Mouse (Mus musculus): ENCODE data around the gene Gusb. TPM values are rescaled to one million over a fixed set of nuclear protein-coding genes. Genes with fewer than 3 reads are reported as not detected.

The Gusb gene
- polyA plus RNA-seq, 1 experiment, result 35.0 TPM

DNA sequence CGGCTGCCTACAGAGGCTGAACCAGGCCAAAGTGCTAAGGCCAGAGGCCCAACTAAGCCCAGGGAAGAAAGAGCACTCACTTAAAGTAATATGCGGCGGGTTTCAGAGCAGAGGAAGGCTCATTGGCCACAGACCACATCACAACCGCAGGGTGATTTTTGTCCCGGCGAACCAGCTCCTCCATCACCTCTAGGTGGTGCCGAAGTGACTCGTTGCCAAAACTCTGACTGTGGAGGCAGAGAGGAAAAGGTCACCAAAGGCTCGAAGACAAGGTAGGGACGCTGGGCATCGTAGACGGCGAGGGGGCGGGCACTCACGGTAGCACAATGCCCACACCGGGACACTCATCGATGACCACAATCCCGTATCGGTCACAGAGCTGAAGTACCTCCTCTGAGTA is 5.1 kb downstream of the Gusb start:
- Histone ChIP-seq H3K79me2 (ENCODE audit: control insufficient read depth, insufficient read depth) (no peaks in the 10 kb centered on the region), H3K4me2 (ENCODE audit: low read depth) (no peak overlapping the region), H3K27me3 (ENCODE audit: control insufficient read depth, insufficient read depth, insufficient read length) (no peaks in the 10 kb centered on the region), H3K4me3 (no peak overlapping the region), H3K36me3 (ENCODE audit: control insufficient read depth, insufficient read depth) (no peaks in the 10 kb centered on the region), H3ac (ENCODE audit: control insufficient read depth, insufficient read length) (no peak overlapping the region)
- no peak for TF ChIP-seq MAX (IDR thresholded peaks at IDR 0.05; ENCODE audit: low read depth)
- no peak for TF ChIP-seq MYOD1 (IDR thresholded peaks at IDR 0.05; ENCODE audit: control insufficient read depth in 1 of 3, insufficient read length in 2 of 3, low read depth in 2 of 3)
- no peak for TF ChIP-seq E2F4 (IDR thresholded peaks at IDR 0.05; ENCODE audit: insufficient read depth)

DNA sequence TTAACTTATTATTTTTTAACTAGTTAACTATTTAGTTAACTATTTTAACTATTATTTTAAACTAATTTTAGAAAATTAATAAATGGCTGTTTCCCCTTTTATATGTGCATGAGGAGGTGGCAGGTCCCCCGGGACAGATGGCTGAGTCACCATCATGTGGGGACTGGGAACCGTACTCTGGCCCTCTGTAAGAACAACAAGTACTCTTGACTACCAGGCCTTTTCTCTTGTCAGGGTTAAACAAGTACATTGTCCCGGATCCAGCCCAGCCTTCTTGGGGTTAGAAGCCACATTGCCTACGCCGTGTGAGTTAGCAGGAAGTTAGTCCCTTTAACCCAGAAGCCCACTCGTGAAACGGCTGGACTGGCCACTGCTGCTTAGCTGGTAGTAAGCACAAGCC is 7.9 kb downstream of the Gusb start:
- H3K79me2 ChIP-seq (ENCODE audit: control insufficient read depth, insufficient read depth), result no peaks in the 10 kb centered on the region
- H3K4me3 ChIP-seq, result no peak overlapping the region
- H3K36me3 ChIP-seq (ENCODE audit: control insufficient read depth, insufficient read depth), result peaks cover 2% of the 10 kb centered on the region
- no peaks in the 10 kb centered on the region for H3K27me3 ChIP-seq (ENCODE audit: control insufficient read depth, insufficient read depth, insufficient read length)
- H3K4me2 ChIP-seq (ENCODE audit: low read depth), result no peak overlapping the region
- TF ChIP-seq USF1 (IDR thresholded peaks at IDR 0.05; ENCODE audit: low read depth), result no peak
- TF ChIP-seq POLR2AphosphoS2 (IDR thresholded peaks at IDR 0.05; ENCODE audit: insufficient read length, low read depth), result no peak
- TF ChIP-seq MAX (IDR thresholded peaks at IDR 0.05; ENCODE audit: low read depth), result no peak
- no peak for TF ChIP-seq MYOD1 (IDR thresholded peaks at IDR 0.05; ENCODE audit: control insufficient read depth in 1 of 3, insufficient read length in 2 of 3, low read depth in 2 of 3)
- no peak for TF ChIP-seq TCF12 (IDR thresholded peaks at IDR 0.05; ENCODE audit: insufficient read depth, poor library complexity, severe bottlenecking)
- no peak for TF ChIP-seq TCF3 (IDR thresholded peaks at IDR 0.05; ENCODE audit: insufficient read length, low read depth)
- no peak for TF ChIP-seq E2F4 (IDR thresholded peaks at IDR 0.05; ENCODE audit: insufficient read depth)
- no peak for TF ChIP-seq CEBPB (IDR thresholded peaks at IDR 0.05; ENCODE audit: insufficient read depth, poor library complexity, severe bottlenecking)
- TF ChIP-seq MYOG (IDR thresholded peaks at IDR 0.05; ENCODE audit: control insufficient read depth in 1 of 3, insufficient read depth in 1 of 3, insufficient read length in 2 of 3, low read depth in 2 of 3), result no peak
- no peak for TF ChIP-seq POLR2A (IDR thresholded peaks at IDR 0.05; ENCODE audit: insufficient read length, low read depth)
- no peak for TF ChIP-seq SRF (IDR thresholded peaks at IDR 0.05; ENCODE audit: control insufficient read depth, insufficient read length, low read depth)
- no peak overlapping the region for H3ac ChIP-seq (ENCODE audit: control insufficient read depth, insufficient read length)

DNA sequence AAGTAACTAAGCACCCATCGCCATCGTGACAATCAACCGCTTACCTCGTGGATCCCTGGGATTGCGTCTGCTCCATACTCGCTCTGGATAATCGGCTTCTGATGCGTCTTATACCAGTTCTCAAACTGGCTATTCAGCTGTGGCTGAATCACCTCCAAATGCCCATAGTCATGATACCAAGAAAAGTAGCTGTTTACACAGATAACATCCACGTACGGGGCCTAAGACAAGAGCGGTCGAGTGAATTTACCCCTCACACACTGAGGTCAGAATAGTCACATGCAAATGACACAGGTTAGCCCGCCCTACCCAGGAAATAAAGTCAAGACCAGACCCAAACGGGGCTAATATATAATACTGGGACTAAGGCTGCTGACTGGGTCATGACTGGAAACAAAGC is 9.5 kb downstream of the Gusb start:
- no peak for TF ChIP-seq REST (IDR thresholded peaks at IDR 0.05; ENCODE audit: insufficient read depth, insufficient read length)
- TF ChIP-seq MAX (IDR thresholded peaks at IDR 0.05; ENCODE audit: low read depth), result no peak
- TF ChIP-seq POLR2AphosphoS2 (IDR thresholded peaks at IDR 0.05; ENCODE audit: insufficient read length, low read depth), result no peak
- TF ChIP-seq E2F4 (IDR thresholded peaks at IDR 0.05; ENCODE audit: insufficient read depth), result no peak
- TF ChIP-seq POLR2A (IDR thresholded peaks at IDR 0.05; ENCODE audit: insufficient read length, low read depth), result no peak
- TF ChIP-seq TCF3 (IDR thresholded peaks at IDR 0.05; ENCODE audit: insufficient read length, low read depth), result no peak
- TF ChIP-seq TCF12 (IDR thresholded peaks at IDR 0.05; ENCODE audit: insufficient read depth, poor library complexity, severe bottlenecking), result no peak
- no peak for TF ChIP-seq USF1 (IDR thresholded peaks at IDR 0.05; ENCODE audit: low read depth)
- TF ChIP-seq MYOG (IDR thresholded peaks at IDR 0.05; ENCODE audit: control insufficient read depth in 1 of 3, insufficient read depth in 1 of 3, insufficient read length in 2 of 3, low read depth in 2 of 3), result no peak
- no peak for TF ChIP-seq CEBPB (IDR thresholded peaks at IDR 0.05; ENCODE audit: insufficient read depth, poor library complexity, severe bottlenecking)
- TF ChIP-seq MYOD1 (IDR thresholded peaks at IDR 0.05; ENCODE audit: control insufficient read depth in 1 of 3, insufficient read length in 2 of 3, low read depth in 2 of 3), result no peak
- TF ChIP-seq SRF (IDR thresholded peaks at IDR 0.05; ENCODE audit: control insufficient read depth, insufficient read length, low read depth), result no peak
- Histone ChIP-seq H3K79me2 (ENCODE audit: control insufficient read depth, insufficient read depth) (no peaks in the 10 kb centered on the region), H3K27me3 (ENCODE audit: control insufficient read depth, insufficient read depth, insufficient read length) (no peaks in the 10 kb centered on the region), H3K36me3 (ENCODE audit: control insufficient read depth, insufficient read depth) (peaks cover 10% of the 10 kb centered on the region), H3K4me3 (no peak overlapping the region), H3K4me2 (ENCODE audit: low read depth) (no peak overlapping the region), H3ac (ENCODE audit: control insufficient read depth, insufficient read length) (no peak overlapping the region)

DNA sequence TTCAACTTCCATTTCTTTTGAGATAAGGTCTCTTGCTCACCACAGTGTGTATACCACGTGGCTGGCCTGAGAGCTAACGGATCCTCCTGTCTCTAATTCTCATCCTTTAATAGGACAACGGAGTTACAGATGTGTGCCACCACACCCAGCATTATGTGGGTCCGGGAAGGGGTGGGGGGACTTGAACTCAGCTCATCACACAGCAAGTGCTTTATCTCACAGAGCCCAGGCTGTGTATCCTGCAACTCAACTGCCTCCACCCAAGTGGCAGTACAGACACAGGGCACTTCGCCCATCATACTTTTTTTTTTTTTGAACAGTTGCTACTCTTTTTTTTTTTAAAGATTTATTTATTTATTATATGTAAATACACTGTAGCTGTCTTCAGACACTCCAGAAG is 11.0 kb downstream of the Gusb start:
- Histone ChIP-seq H3K27me3 (ENCODE audit: control insufficient read depth, insufficient read depth, insufficient read length) (no peaks in the 10 kb centered on the region), H3K36me3 (ENCODE audit: control insufficient read depth, insufficient read depth) (peaks cover 16% of the 10 kb centered on the region), H3K4me3 (no peak overlapping the region), H3K79me2 (ENCODE audit: control insufficient read depth, insufficient read depth) (no peaks in the 10 kb centered on the region), H3ac (ENCODE audit: control insufficient read depth, insufficient read length) (no peak overlapping the region), H3K4me2 (ENCODE audit: low read depth) (no peak overlapping the region)
- TF ChIP-seq SRF (IDR thresholded peaks at IDR 0.05; ENCODE audit: control insufficient read depth, insufficient read length, low read depth) (no peak), MAX (IDR thresholded peaks at IDR 0.05; ENCODE audit: low read depth) (no peak), TCF3 (IDR thresholded peaks at IDR 0.05; ENCODE audit: insufficient read length, low read depth) (no peak), POLR2AphosphoS2 (IDR thresholded peaks at IDR 0.05; ENCODE audit: insufficient read length, low read depth) (no peak), USF1 (IDR thresholded peaks at IDR 0.05; ENCODE audit: low read depth) (no peak), TCF12 (IDR thresholded peaks at IDR 0.05; ENCODE audit: insufficient read depth, poor library complexity, severe bottlenecking) (no peak), MYOD1 (IDR thresholded peaks at IDR 0.05; ENCODE audit: control insufficient read depth in 1 of 3, insufficient read length in 2 of 3, low read depth in 2 of 3) (no peak), REST (IDR thresholded peaks at IDR 0.05; ENCODE audit: insufficient read depth, insufficient read length) (no peak), E2F4 (IDR thresholded peaks at IDR 0.05; ENCODE audit: insufficient read depth) (no peak), POLR2A (IDR thresholded peaks at IDR 0.05; ENCODE audit: insufficient read length, low read depth) (no peak), MYOG (IDR thresholded peaks at IDR 0.05; ENCODE audit: control insufficient read depth in 1 of 3, insufficient read depth in 1 of 3, insufficient read length in 2 of 3, low read depth in 2 of 3) (no peak), CEBPB (IDR thresholded peaks at IDR 0.05; ENCODE audit: insufficient read depth, poor library complexity, severe bottlenecking) (no peak)

DNA sequence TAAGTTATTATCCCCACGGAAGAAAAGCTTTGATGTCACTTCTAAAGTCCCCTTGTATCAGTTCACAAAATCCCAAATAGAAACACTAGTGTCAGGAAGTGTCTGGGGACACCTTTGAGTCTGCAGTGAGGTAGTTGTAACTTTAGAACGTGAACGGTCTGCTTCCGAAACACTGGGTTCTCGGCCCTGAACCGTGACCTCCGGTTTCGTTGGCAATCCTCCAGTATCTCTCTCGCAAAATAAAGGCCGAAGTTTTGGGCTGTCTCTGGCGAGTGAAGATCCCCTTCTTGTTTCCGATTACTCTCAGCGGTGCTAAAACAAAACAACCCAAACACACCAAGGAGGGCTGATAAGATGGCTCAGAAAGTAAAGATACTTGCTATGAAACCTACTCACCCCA is 13.5 kb downstream of the Gusb start:
- Histone ChIP-seq H3K79me2 (ENCODE audit: control insufficient read depth, insufficient read depth) (no peaks in the 10 kb centered on the region), H3K4me2 (ENCODE audit: low read depth) (no peak overlapping the region), H3K4me3 (no peak overlapping the region), H3K36me3 (ENCODE audit: control insufficient read depth, insufficient read depth) (peaks cover 16% of the 10 kb centered on the region), H3ac (ENCODE audit: control insufficient read depth, insufficient read length) (no peak overlapping the region), H3K27me3 (ENCODE audit: control insufficient read depth, insufficient read depth, insufficient read length) (no peaks in the 10 kb centered on the region)
- TF ChIP-seq SRF (IDR thresholded peaks at IDR 0.05; ENCODE audit: control insufficient read depth, insufficient read length, low read depth) (no peak), POLR2A (IDR thresholded peaks at IDR 0.05; ENCODE audit: insufficient read length, low read depth) (no peak), E2F4 (IDR thresholded peaks at IDR 0.05; ENCODE audit: insufficient read depth) (no peak), MAX (IDR thresholded peaks at IDR 0.05; ENCODE audit: low read depth) (no peak), USF1 (IDR thresholded peaks at IDR 0.05; ENCODE audit: low read depth) (no peak), POLR2AphosphoS2 (IDR thresholded peaks at IDR 0.05; ENCODE audit: insufficient read length, low read depth) (no peak), CEBPB (IDR thresholded peaks at IDR 0.05; ENCODE audit: insufficient read depth, poor library complexity, severe bottlenecking) (no peak), MYOG (IDR thresholded peaks at IDR 0.05; ENCODE audit: control insufficient read depth in 1 of 3, insufficient read depth in 1 of 3, insufficient read length in 2 of 3, low read depth in 2 of 3) (no peak), TCF12 (IDR thresholded peaks at IDR 0.05; ENCODE audit: insufficient read depth, poor library complexity, severe bottlenecking) (no peak), TCF3 (IDR thresholded peaks at IDR 0.05; ENCODE audit: insufficient read length, low read depth) (no peak), REST (IDR thresholded peaks at IDR 0.05; ENCODE audit: insufficient read depth, insufficient read length) (no peak), MYOD1 (IDR thresholded peaks at IDR 0.05; ENCODE audit: control insufficient read depth in 1 of 3, insufficient read length in 2 of 3, low read depth in 2 of 3) (no peak)

Data from myocyte (in vitro differentiated cells).